Mouse (Mus musculus) stomach, postnatal 0 days (tissue): ENCODE data around the gene Tenm2.

Experiments
- CTCF ChIP-seq: IDR thresholded peaks from 2 replicates; pipeline ENCODE4 v1.5.1; 2016; ENCODE audit warnings: antibody characterized with exemption, low read depth, mild to moderate bottlenecking, moderate library complexity
- EP300 ChIP-seq: optimal IDR thresholded peaks from 2 replicates; pipeline ENCODE3; 2016; ENCODE audit warnings: antibody characterized with exemption

- no peak for TF ChIP-seq EP300
- TF ChIP-seq CTCF, result no peak
These were observed 1255.9 kb downstream of the Tenm2 start for GRCm38 (mm10) chr11:35979733-35980410.
